Mouse (Mus musculus): ENCODE results near the gene Tdgf1. TPM values are rescaled to one million over a fixed set of nuclear protein-coding genes. Genes with fewer than 3 reads are reported as not detected.

Tdgf1 gene
- polyA plus RNA-seq, 1 experiment from 2014 or later, result not detected

DNA sequence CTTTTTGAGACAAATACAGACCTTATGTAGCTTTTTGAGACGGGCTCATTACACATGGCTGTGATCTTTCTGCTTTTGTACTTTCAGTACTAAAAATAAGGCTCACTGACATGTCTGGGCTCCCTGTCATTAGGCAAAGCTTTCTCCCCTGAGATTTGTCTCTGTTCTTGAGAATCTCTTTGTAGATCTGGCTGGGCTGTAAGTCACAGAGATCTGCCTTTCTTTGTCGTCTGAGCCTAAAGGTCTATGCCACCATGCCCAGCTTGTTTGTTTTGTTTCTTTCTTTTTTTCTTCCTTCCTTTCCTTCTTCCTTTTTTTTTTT lies 19.9 kb upstream of the Tdgf1 start:
- WGBS, result 82% methylated on average over 2 of the region's 2 CpGs

DNA sequence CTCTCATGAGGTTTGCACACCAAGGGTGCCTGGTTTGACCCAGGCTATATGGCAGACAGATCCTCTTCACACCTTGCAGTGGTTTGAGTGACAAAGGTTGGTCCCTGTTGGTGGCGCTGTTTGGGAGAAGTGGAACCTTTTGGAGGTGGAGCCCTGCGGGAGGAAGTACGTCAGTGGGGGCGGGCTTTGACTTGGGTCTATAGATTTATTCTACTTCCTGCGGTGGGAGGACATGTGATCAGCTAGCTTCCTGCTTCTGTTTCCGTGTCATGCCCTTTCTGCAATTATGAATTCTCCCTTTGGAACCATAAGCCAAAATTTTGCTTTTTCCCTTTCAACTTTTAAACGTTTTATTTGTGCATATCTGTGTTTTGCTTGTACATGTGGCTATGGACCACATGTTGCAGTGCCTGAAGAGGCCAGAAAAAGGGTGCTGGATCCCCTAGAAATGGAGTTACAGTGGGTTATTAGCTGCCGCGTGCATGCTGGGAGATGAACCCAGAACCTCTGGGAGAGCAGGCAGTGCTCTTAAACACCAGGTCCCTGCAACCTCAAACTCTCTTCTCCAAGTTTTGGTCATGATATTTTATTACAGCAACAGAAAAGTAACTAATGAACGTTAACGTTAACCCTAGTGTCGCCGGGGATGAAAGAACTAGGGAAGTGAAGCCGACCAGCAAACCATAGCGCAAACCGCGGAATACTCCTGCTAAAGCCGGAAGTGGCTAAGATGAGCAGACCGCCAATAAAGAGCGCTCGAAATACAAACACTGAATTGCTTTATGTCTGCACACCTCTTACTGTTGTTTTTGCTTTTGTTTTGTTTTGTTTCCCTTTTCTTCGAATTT lies 19.3 kb upstream of the Tdgf1 start:
- Histone ChIP-seq H3K27me3 (ENCODE audit: insufficient read depth, poor library complexity, severe bottlenecking) (no peaks in the 10 kb centered on the region), H3K4me3 (no peak overlapping the region), H3K9me3 (no peaks in the 10 kb centered on the region), H3K4me1 (replicated peaks) (no peaks in the 10 kb centered on the region), H3K27ac (no peak overlapping the region), H3K36me3 (no peaks in the 10 kb centered on the region)
- DNase-seq (ENCODE audit: low spot score), result no peak
- 94% methylated on average over 22 of the region's 22 CpGs for WGBS

More for the DNA sequence above, 19.9 kb upstream of the Tdgf1 start:
- Histone ChIP-seq H3K4me3 (no peak overlapping the region), H3K36me3 (no peaks in the 10 kb centered on the region), H3K9me3 (no peaks in the 10 kb centered on the region), H3K27me3 (ENCODE audit: insufficient read depth, poor library complexity, severe bottlenecking) (no peaks in the 10 kb centered on the region), H3K27ac (no peak overlapping the region), H3K4me1 (replicated peaks) (no peaks in the 10 kb centered on the region)
- DNase-seq (ENCODE audit: low spot score), result no peak

DNA sequence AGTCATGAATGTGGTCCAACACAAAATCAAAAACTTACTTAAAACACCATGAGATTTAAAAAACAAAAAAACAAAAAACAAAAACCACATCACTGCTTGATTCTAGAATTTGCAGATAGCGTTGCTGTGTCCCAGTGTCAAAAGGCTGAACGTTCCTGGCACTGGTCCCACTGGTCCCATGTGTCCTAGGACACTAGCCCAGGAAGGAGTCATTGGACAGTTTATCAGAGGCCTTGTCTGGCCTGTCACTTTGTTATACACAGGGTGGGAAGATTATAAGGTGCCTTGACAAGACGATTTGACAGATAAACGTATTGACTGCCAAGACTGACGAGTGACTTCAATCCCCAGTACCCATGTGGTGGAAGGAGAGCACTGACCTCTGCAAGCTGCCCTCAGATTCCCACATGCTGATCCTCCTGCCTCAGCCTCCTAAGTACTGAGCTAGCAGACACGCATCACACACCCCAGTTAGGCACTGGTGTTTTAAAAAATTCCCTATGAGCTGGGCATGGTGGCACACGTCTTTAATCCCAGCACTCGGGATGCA lies 17.7 kb upstream of the Tdgf1 start:
- H3K4me1 ChIP-seq (replicated peaks), result no peaks in the 10 kb centered on the region
- WGBS, result 90% methylated on average over 8 of the region's 8 CpGs
- no peak for DNase-seq (ENCODE audit: low spot score)

DNA sequence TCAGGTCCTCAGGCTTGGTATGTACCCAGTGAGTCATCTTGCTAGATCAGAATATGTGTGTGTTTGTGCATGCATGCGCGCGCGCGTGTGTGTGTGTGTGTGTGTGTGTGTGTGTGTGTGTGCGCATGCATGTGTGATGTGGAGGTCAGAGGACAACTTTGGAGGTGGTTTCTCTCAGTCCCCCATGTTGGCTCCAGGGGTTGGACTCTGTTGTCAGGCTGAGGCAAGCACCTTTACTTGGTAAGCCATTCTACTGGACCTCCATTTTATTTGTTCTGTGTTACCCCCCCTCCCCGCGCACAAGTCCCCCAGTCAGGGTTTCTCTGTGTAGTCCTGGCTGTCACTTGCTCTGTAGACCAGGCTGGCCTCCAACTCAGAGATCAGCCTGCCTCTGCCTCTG lies 15.4 kb upstream of the Tdgf1 start:
- DNase-seq (ENCODE audit: low spot score), result no peak
- WGBS, result 97% methylated on average over 8 of the region's 8 CpGs

More for the DNA sequence above, 17.7 kb upstream of the Tdgf1 start:
- H3K9me3 ChIP-seq, result no peaks in the 10 kb centered on the region
- H3K27ac ChIP-seq, result no peak overlapping the region
- no peaks in the 10 kb centered on the region for H3K36me3 ChIP-seq
- H3K4me3 ChIP-seq, result no peak overlapping the region
- no peaks in the 10 kb centered on the region for H3K27me3 ChIP-seq (ENCODE audit: insufficient read depth, poor library complexity, severe bottlenecking)

DNA sequence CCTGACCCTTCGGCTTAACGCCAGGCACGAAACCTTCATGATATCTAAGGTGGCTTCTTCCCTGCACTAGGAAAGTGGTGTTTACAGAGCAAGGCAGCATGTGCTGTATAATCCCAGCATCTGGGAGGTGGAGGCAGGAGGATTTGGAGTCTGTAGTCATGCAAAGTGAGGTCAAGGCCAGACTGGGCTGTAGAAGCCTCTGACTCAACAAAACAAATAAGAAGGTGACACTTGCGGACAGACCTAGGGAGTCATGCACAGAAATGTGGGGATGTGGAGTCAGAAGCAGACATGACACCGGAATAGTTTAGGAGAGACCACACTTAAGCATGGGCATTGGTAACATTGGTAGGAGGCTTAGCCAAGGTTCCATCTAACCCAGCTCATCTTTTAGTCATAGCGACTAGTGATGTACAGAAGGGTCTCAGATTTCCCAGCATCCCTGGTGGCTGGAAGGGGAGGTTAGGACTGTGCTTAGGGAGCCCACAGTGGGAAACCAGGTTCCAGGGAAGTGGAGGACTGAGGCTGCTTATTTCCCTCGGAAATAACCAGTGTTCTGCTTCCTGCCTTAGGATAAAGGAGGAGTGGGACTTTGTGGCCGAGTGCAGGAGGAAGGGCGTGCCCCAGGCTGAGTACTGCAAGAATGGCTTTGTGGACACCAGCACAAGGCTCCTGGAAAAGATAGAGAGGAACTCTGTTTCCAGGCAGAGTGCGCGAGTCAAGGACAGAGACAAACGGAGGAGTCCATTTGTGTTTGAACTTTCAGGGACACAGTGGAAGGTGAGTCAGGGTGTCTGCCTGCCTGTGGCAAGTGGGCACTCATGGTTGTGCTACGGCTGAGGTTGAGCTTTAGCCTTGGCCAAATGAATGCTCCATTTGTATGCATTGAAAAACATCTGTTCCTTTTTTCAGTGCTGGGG lies 14.5 kb upstream of the Tdgf1 start:
- no peaks in the 10 kb centered on the region for H3K9me3 ChIP-seq
- no peaks in the 10 kb centered on the region for H3K36me3 ChIP-seq
- peaks cover 10% of the 10 kb centered on the region for H3K27me3 ChIP-seq (ENCODE audit: insufficient read depth, poor library complexity, severe bottlenecking)
- no peak overlapping the region for H3K27ac ChIP-seq
- no peak for DNase-seq (ENCODE audit: low spot score)
- no peaks in the 10 kb centered on the region for H3K4me1 ChIP-seq (replicated peaks)
- H3K4me3 ChIP-seq, result no peak overlapping the region
- 87% methylated on average over 13 of the region's 13 CpGs for WGBS

More for the DNA sequence above, 15.4 kb upstream of the Tdgf1 start:
- Histone ChIP-seq H3K4me1 (replicated peaks) (no peaks in the 10 kb centered on the region), H3K9me3 (no peaks in the 10 kb centered on the region), H3K27ac (no peak overlapping the region), H3K27me3 (ENCODE audit: insufficient read depth, poor library complexity, severe bottlenecking) (peaks cover under 1% of the 10 kb centered on the region), H3K36me3 (no peaks in the 10 kb centered on the region), H3K4me3 (no peak overlapping the region)

DNA sequence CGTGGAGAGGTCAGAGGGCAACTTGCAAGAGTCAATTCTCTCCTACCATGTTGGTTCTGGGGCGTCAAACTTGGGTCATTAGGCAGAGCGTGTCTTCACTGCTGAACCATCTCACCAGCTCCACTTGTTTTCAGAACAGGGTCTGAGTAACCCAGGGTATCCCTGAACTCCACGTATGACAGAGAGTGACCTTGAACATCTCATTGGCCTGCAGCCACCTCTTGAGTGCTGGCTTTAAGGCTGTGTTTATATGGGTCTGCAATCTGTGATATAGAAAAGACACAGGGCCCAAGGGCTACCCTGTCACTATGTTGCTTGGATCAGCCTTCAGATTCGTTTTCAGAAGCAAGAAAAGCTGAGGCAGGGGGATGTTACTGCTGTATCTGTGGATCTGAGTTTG lies 13.7 kb upstream of the Tdgf1 start:
- peaks cover under 1% of the 10 kb centered on the region; the same call in 1 of the 2 replicates for H3K4me1 ChIP-seq (replicated peaks)

DNA sequence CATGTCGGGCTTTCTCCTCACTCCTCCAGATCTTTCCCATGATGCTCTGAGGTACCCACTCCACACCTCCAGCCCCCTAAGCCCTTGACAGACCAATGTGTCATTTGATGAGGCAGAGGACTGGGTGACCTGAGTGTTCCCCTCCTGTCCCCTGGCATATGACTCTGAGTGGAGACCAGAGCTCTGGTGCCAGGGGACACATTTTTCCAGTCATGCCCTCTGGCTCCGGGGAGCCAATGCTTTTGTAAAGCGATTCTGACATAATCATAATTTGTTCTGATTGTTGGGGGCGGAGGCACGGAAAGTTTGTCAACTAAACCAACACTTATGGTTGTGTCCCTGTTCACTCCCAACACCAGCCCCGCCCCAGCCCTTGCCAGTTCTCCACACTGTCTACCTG lies 10.0 kb upstream of the Tdgf1 start:
- H3K9me3 ChIP-seq, result no peaks in the 10 kb centered on the region
- H3K27ac ChIP-seq, result no peak overlapping the region
- no peaks in the 10 kb centered on the region for H3K36me3 ChIP-seq
- 86% methylated on average over 6 of the region's 6 CpGs for WGBS
- peaks cover 55% of the 10 kb centered on the region for H3K27me3 ChIP-seq (ENCODE audit: insufficient read depth, poor library complexity, severe bottlenecking)
- H3K4me1 ChIP-seq (replicated peaks), result peaks cover 15% of the 10 kb centered on the region
- no peak overlapping the region for H3K4me3 ChIP-seq
- DNase-seq (ENCODE audit: low spot score), result no peak

More for the DNA sequence above, 13.7 kb upstream of the Tdgf1 start:
- Histone ChIP-seq H3K27ac (no peak overlapping the region), H3K36me3 (no peaks in the 10 kb centered on the region), H3K27me3 (ENCODE audit: insufficient read depth, poor library complexity, severe bottlenecking) (peaks cover 18% of the 10 kb centered on the region), H3K4me3 (no peak overlapping the region), H3K9me3 (no peaks in the 10 kb centered on the region)
- WGBS, result 85% methylated on average over 5 of the region's 5 CpGs
- no peak for DNase-seq (ENCODE audit: low spot score)

DNA sequence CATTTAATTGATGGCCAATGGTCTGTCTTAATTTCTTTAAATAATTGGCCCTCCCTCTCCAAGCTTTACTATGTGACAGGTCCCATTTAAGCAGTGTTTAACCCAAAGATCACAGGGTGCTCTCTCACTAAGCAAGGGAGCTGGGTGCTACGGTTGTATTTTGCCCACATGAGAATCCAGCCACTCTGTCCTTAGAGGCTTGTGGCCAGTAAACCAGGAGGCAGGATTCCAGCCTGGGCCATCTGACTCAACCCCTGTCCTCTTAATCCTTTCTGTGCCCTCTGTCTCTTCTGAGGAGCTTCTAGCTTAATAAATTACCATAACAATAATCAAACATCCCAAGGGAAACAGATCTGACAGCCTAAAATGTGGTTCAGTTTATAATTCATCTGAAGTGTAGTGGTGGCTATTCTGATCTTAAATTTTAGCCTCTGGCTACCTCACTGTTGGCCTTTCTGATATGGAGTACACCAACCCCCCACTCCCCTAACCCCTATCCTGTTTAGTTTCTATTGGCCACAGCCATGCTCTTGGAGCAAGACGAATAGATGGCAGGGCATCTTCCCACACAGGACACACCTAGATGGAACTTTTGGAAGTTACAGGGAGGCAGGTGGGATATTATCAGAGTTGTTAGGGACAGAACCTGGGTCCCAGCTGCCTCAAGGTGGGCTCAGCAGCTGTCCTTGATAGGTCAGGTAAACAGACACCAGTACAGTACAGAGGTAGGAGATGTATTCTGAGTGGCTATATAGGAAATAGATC lies 8.9 kb upstream of the Tdgf1 start:
- DNase-seq (ENCODE audit: low spot score), result no peak
- Histone ChIP-seq H3K27ac (no peak overlapping the region), H3K4me3 (no peak overlapping the region), H3K27me3 (ENCODE audit: insufficient read depth, poor library complexity, severe bottlenecking) (peaks cover 57% of the 10 kb centered on the region), H3K4me1 (replicated peaks) (peaks cover 15% of the 10 kb centered on the region), H3K36me3 (no peaks in the 10 kb centered on the region), H3K9me3 (no peaks in the 10 kb centered on the region)
- WGBS, result 58% methylated on average over 2 of the region's 2 CpGs

DNA sequence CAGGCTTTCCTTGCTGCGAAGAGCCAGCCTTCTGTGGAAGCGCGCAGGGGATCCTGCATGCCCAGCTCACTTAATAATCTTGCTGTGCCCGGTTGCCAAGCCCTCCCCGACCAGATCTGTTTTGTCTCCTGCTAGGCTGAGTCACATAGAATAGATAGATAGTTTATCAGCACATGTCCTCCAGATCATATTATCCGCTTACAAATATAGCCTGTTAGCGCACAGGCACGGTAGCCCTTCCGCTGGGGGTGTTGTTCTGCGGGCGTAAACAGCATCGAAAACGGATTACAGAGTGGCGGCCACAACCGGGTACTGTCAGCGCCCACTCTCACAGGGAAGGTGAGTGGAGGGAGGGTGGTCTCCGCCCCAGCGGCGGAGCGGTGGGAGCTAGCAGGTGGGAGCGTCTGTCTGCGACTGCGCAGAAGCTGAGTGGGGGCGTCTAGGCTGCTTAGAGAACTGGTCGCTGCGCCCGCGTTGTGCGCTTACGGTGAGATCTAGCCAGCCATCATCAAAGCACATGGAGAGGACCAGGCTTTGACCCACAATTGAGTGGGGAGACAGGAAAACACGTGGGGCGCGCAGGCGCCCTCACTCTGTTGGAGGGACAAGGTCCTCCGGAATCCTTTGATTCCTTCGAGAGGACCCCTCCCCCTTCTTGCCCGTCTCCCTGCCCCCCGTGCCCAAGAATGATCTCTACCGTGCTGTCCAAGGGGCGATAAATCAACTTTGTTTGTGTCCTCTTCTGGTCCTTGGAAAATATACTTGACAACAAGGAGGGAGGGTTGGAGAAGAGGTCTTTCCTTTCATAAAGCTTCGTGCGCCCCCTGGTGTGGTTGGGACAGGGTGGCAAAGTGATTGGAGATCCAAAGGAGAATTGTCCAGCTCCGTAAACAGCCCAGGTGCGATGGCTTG lies 7.8 kb upstream of the Tdgf1 start:
- WGBS, result 2% methylated on average over 44 of the region's 44 CpGs
- H3K27ac ChIP-seq, result peak overlapping the region; percentile 80
- H3K4me3 ChIP-seq, result peak overlapping the region; percentile 73
- H3K27me3 ChIP-seq (ENCODE audit: insufficient read depth, poor library complexity, severe bottlenecking), result peaks cover 65% of the 10 kb centered on the region
- peaks cover 15% of the 10 kb centered on the region for H3K4me1 ChIP-seq (replicated peaks)
- no peaks in the 10 kb centered on the region for H3K36me3 ChIP-seq
- H3K9me3 ChIP-seq, result no peaks in the 10 kb centered on the region
- peak; percentile 63 for DNase-seq (ENCODE audit: low spot score)

DNA sequence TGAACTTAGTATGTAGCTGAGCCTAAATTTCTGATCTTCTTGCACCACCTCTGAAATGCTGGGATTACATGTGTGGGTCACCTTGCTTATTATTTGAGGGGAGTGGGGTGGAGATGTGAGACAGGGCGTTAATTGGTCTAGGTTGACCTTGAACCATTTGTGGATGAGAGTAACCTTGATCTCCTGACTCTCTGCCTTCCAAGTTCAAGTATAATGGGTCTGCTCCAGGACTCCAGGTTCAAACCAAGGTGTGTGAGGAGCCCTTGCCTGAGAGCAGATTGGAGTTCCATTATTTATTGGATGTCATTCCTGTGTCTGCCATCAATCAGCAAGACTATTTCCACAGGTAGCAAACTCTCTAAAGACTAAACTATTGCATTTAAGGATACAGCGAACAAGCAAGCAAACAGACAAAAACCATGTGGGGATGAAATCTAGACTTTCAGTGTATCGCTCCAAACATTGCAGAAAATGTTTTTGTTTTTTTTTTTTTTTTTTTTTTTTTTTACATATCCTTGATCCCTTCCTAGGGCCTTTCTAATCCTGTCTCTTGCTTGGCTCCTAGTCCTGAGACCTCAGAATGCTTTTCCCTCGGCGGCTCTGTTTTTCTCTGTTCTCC lies 7.1 kb upstream of the Tdgf1 start:
- Histone ChIP-seq H3K36me3 (no peaks in the 10 kb centered on the region), H3K27me3 (ENCODE audit: insufficient read depth, poor library complexity, severe bottlenecking) (peaks cover 71% of the 10 kb centered on the region), H3K4me1 (replicated peaks) (peaks cover 15% of the 10 kb centered on the region), H3K27ac (0 out of 2 replicates have a peak overlapping the region, but pooled peaks have one; percentile 80), H3K4me3 (peak overlapping the region; percentile 73), H3K9me3 (no peaks in the 10 kb centered on the region)
- no peak for DNase-seq (ENCODE audit: low spot score)
- WGBS, result 45% methylated on average over 5 of the region's 5 CpGs

DNA sequence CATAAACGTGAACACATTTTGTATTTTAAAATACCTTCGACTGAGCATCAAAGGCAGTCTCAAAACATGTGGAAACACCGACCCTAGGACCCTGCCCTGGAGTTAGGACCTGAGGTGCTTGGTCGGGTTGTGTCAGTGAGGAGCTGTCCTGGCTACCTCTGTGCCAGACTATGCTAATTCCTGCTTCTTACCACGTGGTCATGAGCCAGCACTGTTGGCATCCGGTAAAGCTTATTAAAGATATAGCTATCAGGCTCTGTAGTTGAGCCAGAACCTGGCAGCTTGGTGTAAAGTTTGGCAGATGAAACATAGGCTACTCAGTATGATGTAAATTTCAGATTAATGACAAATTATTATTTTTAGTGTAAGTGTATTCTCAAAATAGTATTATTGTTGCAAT lies 6.4 kb upstream of the Tdgf1 start:
- Histone ChIP-seq H3K27ac (no peak overlapping the region), H3K36me3 (no peaks in the 10 kb centered on the region), H3K27me3 (ENCODE audit: insufficient read depth, poor library complexity, severe bottlenecking) (peaks cover 77% of the 10 kb centered on the region), H3K4me3 (no peak overlapping the region), H3K4me1 (replicated peaks) (peaks cover 17% of the 10 kb centered on the region), H3K9me3 (no peaks in the 10 kb centered on the region)
- WGBS, result 60% methylated on average over 6 of the region's 6 CpGs
- no peak for DNase-seq (ENCODE audit: low spot score)

Data from hindbrain, embryonic 10.5 days (tissue).